Comparison of ENCODE assay signal across 8 mouse cellular contexts in the genomic region with DNA sequence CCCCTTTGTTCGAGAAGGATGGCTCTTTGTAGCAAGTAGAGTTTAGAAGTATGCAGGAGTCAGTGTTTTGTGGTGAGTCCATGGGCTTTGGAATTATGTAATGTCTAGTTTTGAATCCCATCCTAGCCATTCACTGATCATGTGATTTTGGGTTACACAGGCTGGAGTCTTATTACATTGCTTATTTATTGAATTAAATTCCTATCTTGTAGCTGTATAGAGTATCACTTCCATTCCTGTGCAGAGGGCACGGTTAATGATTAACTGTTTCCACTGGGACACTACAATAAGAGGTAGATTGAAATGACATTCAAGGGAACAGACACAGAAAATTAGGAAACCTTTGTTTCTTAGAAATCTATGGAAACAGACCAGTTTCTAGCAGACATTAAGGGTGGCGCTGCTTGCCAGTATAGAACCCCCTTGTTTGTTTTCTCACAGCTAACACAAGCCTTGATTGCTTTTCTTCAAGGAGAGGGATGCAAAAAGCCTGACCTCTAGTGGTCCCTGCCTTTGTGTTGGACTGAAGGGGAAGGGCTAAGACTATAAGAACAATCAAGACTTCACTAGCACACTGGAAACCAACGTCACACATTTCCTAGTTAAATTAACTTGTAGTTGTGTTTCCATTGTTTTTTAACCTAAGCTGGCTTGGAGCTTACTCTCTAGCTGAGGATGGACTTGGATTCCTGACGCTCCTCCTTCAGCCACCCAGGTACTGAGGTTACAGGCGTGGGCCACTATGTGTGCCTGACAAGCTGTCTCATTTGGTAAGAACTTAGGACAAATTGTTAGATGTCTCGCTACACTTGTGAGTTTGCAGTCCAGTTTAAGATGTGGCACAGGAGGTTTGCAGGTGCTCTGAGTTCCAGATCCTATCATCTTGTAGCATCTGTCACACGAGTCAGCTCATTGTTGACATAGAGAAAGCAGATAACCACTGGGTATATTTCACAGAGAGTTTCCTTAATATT.
DNase-seq lines count a peak whose midpoint lies in the region; ATAC-seq and TF ChIP-seq lines count a peak whose summit lies in the region.

No protein-coding gene starts in this region.

- in situ Hi-C loops in CH12.LX (cut with MboI; ENCODE audit: low pct_ligation_motif_present, low pct_unique_long_range_greater_than_20kb, low sequenced_read_pairs) = loop anchor here (5.0 to 25.0 kb wide), 3 partner anchors 183 to 1085 kb away; a partner anchor contains a TSS

- H3K4me3 ChIP-seq in hindbrain, embryonic 10.5 days = no peak overlapping the region
- H3K4me3 ChIP-seq in hindbrain, embryonic 13.5 days = no peak overlapping the region
- no peak overlapping the region for H3K4me3 ChIP-seq in CH12.LX (replicated peaks in 1 of 3; ENCODE audit: low read depth in 2 of 3, low read length in 2 of 3, poor library complexity in 1 of 3)
- no peak overlapping the region for H3K4me3 ChIP-seq in lung, embryonic 15.5 days

- no peak for ATAC-seq in hindbrain, embryonic 13.5 days (ENCODE audit: low FRiP score)
- peak; percentile 46; the same call in 1 of the 2 replicates for ATAC-seq in lung, embryonic 15.5 days (ENCODE audit: borderline replicate concordance, extremely low read depth, low FRiP score, low TSS enrichment)
- ATAC-seq in cerebellum, adult (ENCODE audit: insufficient number of reproducible peaks, low FRiP score, low TSS enrichment) = no peak

- H3K79me2 ChIP-seq in CH12.LX (replicated peaks; ENCODE audit: control insufficient read depth, extremely low read depth, insufficient read depth, poor library complexity, severe bottlenecking) = no peaks in the 10 kb centered on the region

- H3K27ac ChIP-seq in hindbrain, embryonic 10.5 days = no peak overlapping the region
- H3K27ac ChIP-seq in hindbrain, embryonic 13.5 days = no peak overlapping the region
- no peak overlapping the region for H3K27ac ChIP-seq in CH12.LX (ENCODE audit: insufficient read depth, low read depth)
- no peak overlapping the region for H3K27ac ChIP-seq in lung, embryonic 15.5 days

- DNase-seq in hindbrain, embryonic 10.5 days (ENCODE audit: low spot score) = peak; percentile 21
- DNase-seq in CH12.LX (ENCODE audit: extremely low read depth) = peak; percentile 45
- DNase-seq in forelimb bud, embryonic 11.5 days (ENCODE audit: low read depth, low spot score) = peak; percentile 35
- DNase-seq in urinary bladder, adult 18-20 months (ENCODE audit: low spot score in 2 of 2) = no peak
- DNase-seq in adrenal gland, postnatal 4 days (ENCODE audit: low spot score in 2 of 2) = no peak

- H3K27me3 ChIP-seq in hindbrain, embryonic 10.5 days (ENCODE audit: insufficient read depth, poor library complexity, severe bottlenecking) = peaks cover 9% of the 10 kb centered on the region
- peaks cover 25% of the 10 kb centered on the region for H3K27me3 ChIP-seq in hindbrain, embryonic 13.5 days
- H3K27me3 ChIP-seq in CH12.LX (replicated peaks) = no peaks in the 10 kb centered on the region
- H3K27me3 ChIP-seq in lung, embryonic 15.5 days = peaks cover 5% of the 10 kb centered on the region; the same call in 1 of the 2 replicates

- 52% methylated on average over 8 of the region's 8 CpGs for WGBS in hindbrain, embryonic 10.5 days
- WGBS in hindbrain, embryonic 13.5 days = 52% methylated on average over 8 of the region's 8 CpGs
- 25% methylated on average over 8 of the region's 8 CpGs for WGBS in lung, embryonic 15.5 days

- H3K9me3 ChIP-seq in hindbrain, embryonic 10.5 days = no peaks in the 10 kb centered on the region
- no peaks in the 10 kb centered on the region for H3K9me3 ChIP-seq in hindbrain, embryonic 13.5 days
- H3K9me3 ChIP-seq in CH12.LX (replicated peaks; ENCODE audit: low read length) = no peaks in the 10 kb centered on the region
- no peaks in the 10 kb centered on the region for H3K9me3 ChIP-seq in lung, embryonic 15.5 days

- no peak overlapping the region for H3K9ac ChIP-seq in hindbrain, embryonic 13.5 days
- H3K9ac ChIP-seq in CH12.LX (ENCODE audit: insufficient read depth, low read depth) = no peak overlapping the region
- no peak overlapping the region for H3K9ac ChIP-seq in lung, embryonic 15.5 days

- peak; percentile 65 for TF ChIP-seq RAD21 in CH12.LX (IDR thresholded peaks at IDR 0.05; ENCODE audit: low read depth, low read length)

- H3K4me2 ChIP-seq in hindbrain, embryonic 13.5 days = no peak overlapping the region
- H3K4me2 ChIP-seq in CH12.LX (ENCODE audit: insufficient read depth, low read depth, poor library complexity, severe bottlenecking) = no peak overlapping the region
- no peak overlapping the region for H3K4me2 ChIP-seq in lung, embryonic 15.5 days

- TF ChIP-seq CTCF in CH12.LX (conservative IDR thresholded peaks at IDR 0.05 in 1 of 2, IDR thresholded peaks at IDR 0.05 in 1 of 2; ENCODE audit: low read depth in 2 of 2, low read length in 2 of 2) = peak; percentile 43 to 76; a peak in 3 of 4 replicates

- no peaks in the 10 kb centered on the region for H3K36me3 ChIP-seq in hindbrain, embryonic 10.5 days
- no peaks in the 10 kb centered on the region for H3K36me3 ChIP-seq in hindbrain, embryonic 13.5 days
- H3K36me3 ChIP-seq in CH12.LX (replicated peaks in 1 of 2; ENCODE audit: control insufficient read depth in 1 of 2, insufficient read depth in 1 of 2, low read length in 1 of 2) = no peaks in the 10 kb centered on the region
- H3K36me3 ChIP-seq in lung, embryonic 15.5 days = no peaks in the 10 kb centered on the region

- TF ChIP-seq EP300 in CH12.LX (IDR thresholded peaks at IDR 0.05; ENCODE audit: low read length) = no peak

- no peaks in the 10 kb centered on the region for H3K4me1 ChIP-seq in hindbrain, embryonic 10.5 days (replicated peaks)
- no peaks in the 10 kb centered on the region for H3K4me1 ChIP-seq in hindbrain, embryonic 13.5 days (replicated peaks)
- H3K4me1 ChIP-seq in CH12.LX (ENCODE audit: control insufficient read depth in 1 of 2, insufficient read depth in 2 of 2) = peaks cover 0 to 5% of the 10 kb centered on the region in 2 experiments; a peak in 2 of 4 replicates
- H3K4me1 ChIP-seq in lung, embryonic 15.5 days = peaks cover 13% of the 10 kb centered on the region

- TF ChIP-seq POLR2A in CH12.LX (IDR thresholded peaks at IDR 0.05; ENCODE audit: low read depth, low read length) = no peak

- dilution Hi-C loops in CH12.LX (cut with MboI; ENCODE audit: extremely low pct_ligation_motif_present, extremely low pct_unique_long_range_greater_than_20kb, low sequenced_read_pairs) = no loop called here

TF ChIP-seq in CH12.LX, 34 proteins besides CTCF, POLR2A, EP300 and RAD21:
- TF ChIP-seq ZC3H11A (IDR thresholded peaks at IDR 0.05; ENCODE audit: low read depth, low read length) (no peak), IRF4 (IDR thresholded peaks at IDR 0.05; ENCODE audit: low read depth, low read length) (no peak), E2F4 (IDR thresholded peaks at IDR 0.05; ENCODE audit: insufficient replicate concordance, low read depth, low read length) (0 out of 2 replicates have a peak, but pooled peaks have one; percentile 26), SMC3 (IDR thresholded peaks at IDR 0.05; ENCODE audit: low read depth, low read length) (peak; percentile 74), POLR2AphosphoS2 (IDR thresholded peaks at IDR 0.05; ENCODE audit: low read depth, low read length) (no peak)

Comparison
In these comparisons a context has a peak if more than half of its experiments do, and no peak if none do; other contexts are left out.
1. DNase-seq: peak in hindbrain, embryonic 10.5 days (single experiment), CH12.LX (single experiment) and forelimb bud, embryonic 11.5 days (single experiment); none in urinary bladder, adult 18-20 months (0 of 2) and adrenal gland, postnatal 4 days (0 of 2).